Mouse (Mus musculus) kidney, adult 2 months (tissue): ENCODE data around the gene Ryr1. TPM values are rescaled to one million over a fixed set of nuclear protein-coding genes. Genes with fewer than 3 reads are reported as not detected.

Experiments
- DNase-seq: peaks from one replicate; pipeline ENCODE4 v3.0.0; 2021
- H3K27ac ChIP-seq: fragments of 200-500 bp; 2 replicates; pipeline ENCODE4 v1.5.1; 2012; ENCODE audit warnings: low read depth, low read length, control low read depth, inconsistent platforms; ENCODE audit not compliant: insufficient read depth
- H3K27me3 ChIP-seq: fragments of 200-500 bp; replicated peaks from 2 replicates; pipeline ENCODE4 v1.6.1; 2012; ENCODE audit warnings: mild to moderate bottlenecking, moderate library complexity, low read length, inconsistent platforms; ENCODE audit not compliant: control insufficient read depth, insufficient read depth
- H3K36me3 ChIP-seq: fragments of 200-500 bp; 2 replicates; pipeline ENCODE4 v1.6.1; 2012; ENCODE audit warnings: mild to moderate bottlenecking, moderate library complexity, low read length, inconsistent platforms; ENCODE audit not compliant: control insufficient read depth, insufficient read depth
- H3K4me1 ChIP-seq: fragments of 200-500 bp; 2 replicates; pipeline ENCODE4 v1.6.1; 2011; ENCODE audit warnings: low read length; ENCODE audit not compliant: control insufficient read depth, insufficient read depth
- H3K4me3 ChIP-seq: fragments of 200-500 bp; 2 replicates; pipeline ENCODE4 v1.5.1; 2011; ENCODE audit warnings: mild to moderate bottlenecking, low read depth, low read length, control low read depth; ENCODE audit not compliant: insufficient read depth
- CTCF ChIP-seq: fragments of 200-500 bp; conservative IDR thresholded peaks from 2 replicates; pipeline ENCODE4 v1.5.1; 2011; ENCODE audit warnings: low read depth, mild to moderate bottlenecking, control low read depth, low read length, moderate library complexity, mixed read lengths; ENCODE audit not compliant: insufficient read depth, insufficient read length
- POLR2A ChIP-seq: fragments of 200-500 bp; IDR thresholded peaks from one replicate; pipeline ENCODE4 v1.6.1; 2011; ENCODE audit warnings: low read depth, low read length, control low read depth
- WGBS: fragments of 180-500 bp; shearing (Covaris S2); methylation state at CpG from one replicate; pipeline ENCODE4 v1.1.7; 2018; 5-methylcytosine and 5-hydroxymethylcytosine counted together
- polyA plus RNA-seq: library from polyadenylated mRNA; depleted of rRNA; stranded (reverse); fragments of >200 nt; gene quantifications from 2 replicates; pipeline ENCODE4 v1.2.3, GENCODE M21; 2012; rRNA removed

The Ryr1 gene
- polyA plus RNA-seq, 1 experiment: 3.0 TPM

GRCm38 (mm10) chr7:28957997-28958725 lies 166.8 kb downstream of the Ryr1 start:
- Histone ChIP-seq H3K4me3 (no peak overlapping the region; the same call in 1 of the 2 replicates), H3K27me3 (no peaks in the 10 kb centered on the region), H3K27ac (peak overlapping the region; percentile 84), H3K36me3 (no peaks in the 10 kb centered on the region; the same call in 1 of the 2 replicates), H3K4me1 (peaks cover 49% of the 10 kb centered on the region)
- DNase-seq: no peak
- TF ChIP-seq CTCF (no peak), POLR2A (no peak)
- WGBS: 24% methylated on average over 1 of the region's 1 CpGs

- DNase-seq: peak; percentile 72
- peak overlapping the region; percentile 54 for H3K27ac ChIP-seq
- H3K4me3 ChIP-seq: no peak overlapping the region
- H3K27me3 ChIP-seq: no peaks in the 10 kb centered on the region
- peaks cover 52% of the 10 kb centered on the region for H3K4me1 ChIP-seq
- no peaks in the 10 kb centered on the region; the same call in 1 of the 2 replicates for H3K36me3 ChIP-seq
- 23% methylated on average over 6 of the region's 6 CpGs for WGBS
- TF ChIP-seq POLR2A: no peak
- TF ChIP-seq CTCF: no peak
These were observed 167.7 kb downstream of the Ryr1 start for GRCm38 (mm10) chr7:28957286-28957685.

- Histone ChIP-seq H3K27ac (no peak overlapping the region), H3K36me3 (no peaks in the 10 kb centered on the region; the same call in 1 of the 2 replicates), H3K4me3 (no peak overlapping the region), H3K27me3 (no peaks in the 10 kb centered on the region), H3K4me1 (peaks cover 62% of the 10 kb centered on the region)
- no peak for TF ChIP-seq CTCF
- no peak for TF ChIP-seq POLR2A
- WGBS: 80% methylated on average over 1 of the region's 1 CpGs
- DNase-seq: no peak
These were observed 168.7 kb downstream of the Ryr1 start for GRCm38 (mm10) chr7:28956270-28956669.

- DNase-seq: no peak
- no peak overlapping the region for H3K4me3 ChIP-seq
- 39% methylated on average over 5 of the region's 5 CpGs for WGBS
- H3K27ac ChIP-seq: 0 out of 2 replicates have a peak overlapping the region, but pooled peaks have one; percentile 4
- no peaks in the 10 kb centered on the region; the same call in 1 of the 2 replicates for H3K36me3 ChIP-seq
- no peaks in the 10 kb centered on the region for H3K27me3 ChIP-seq
- peaks cover 69% of the 10 kb centered on the region for H3K4me1 ChIP-seq
- no peak for TF ChIP-seq POLR2A
- no peak for TF ChIP-seq CTCF
These were observed 169.6 kb downstream of the Ryr1 start for GRCm38 (mm10) chr7:28955295-28955897.

- Histone ChIP-seq H3K4me3 (no peak overlapping the region), H3K27ac (peak overlapping the region; percentile 33; the same call in 1 of the 2 replicates), H3K36me3 (no peaks in the 10 kb centered on the region; the same call in 1 of the 2 replicates), H3K4me1 (peaks cover 71% of the 10 kb centered on the region), H3K27me3 (no peaks in the 10 kb centered on the region)
- TF ChIP-seq CTCF (no peak), POLR2A (no peak)
- 49% methylated on average over 4 of the region's 4 CpGs for WGBS
- no peak for DNase-seq
These were observed 170.2 kb downstream of the Ryr1 start for GRCm38 (mm10) chr7:28954773-28955172.

- DNase-seq: no peak
- Histone ChIP-seq H3K36me3 (no peaks in the 10 kb centered on the region; the same call in 1 of the 2 replicates), H3K4me1 (peaks cover 69% of the 10 kb centered on the region)
These were observed 171.3 kb downstream of the Ryr1 start for GRCm38 (mm10) chr7:28953476-28954376.

More at GRCm38 (mm10) chr7:28953476-28954376, 171.3 kb downstream of the Ryr1 start:
- TF ChIP-seq CTCF: no peak
- TF ChIP-seq POLR2A: no peak
- H3K4me3 ChIP-seq: no peak overlapping the region
- peak overlapping the region; percentile 74 for H3K27ac ChIP-seq
- WGBS: 27% methylated on average over 2 of the region's 2 CpGs
- no peaks in the 10 kb centered on the region for H3K27me3 ChIP-seq

Other genes starting within 250 kb of the Ryr1 start
- gene Capn12, start 243.8 kb downstream of the Ryr1 start, polyA plus RNA-seq: 0.11 and 0.24 TPM in 2 replicates
- 340 and 367 TPM in 2 replicates for gene Actn4, start 162.8 kb downstream of the Ryr1 start, polyA plus RNA-seq
- 321 and 343 TPM in 2 replicates for gene Eif3k, start 143.3 kb downstream of the Ryr1 start, polyA plus RNA-seq
- 2.3 and 6.2 TPM in 2 replicates for gene Map4k1, start 143.1 kb downstream of the Ryr1 start, polyA plus RNA-seq
- gene Rasgrp4, start 9.7 kb upstream of the Ryr1 start, polyA plus RNA-seq: 1.9 and 2.7 TPM in 2 replicates
- 31.4 and 35.8 TPM in 2 replicates for gene Fam98c, start 31.1 kb upstream of the Ryr1 start, polyA plus RNA-seq
- gene Ggn, start 45.0 kb upstream of the Ryr1 start, polyA plus RNA-seq: 0.38 and 0.94 TPM in 2 replicates
- 1.8 and 2.6 TPM in 2 replicates for gene Spred3, start 45.2 kb upstream of the Ryr1 start, polyA plus RNA-seq
- 178 and 204 TPM in 2 replicates for gene Psmd8, start 55.5 kb upstream of the Ryr1 start, polyA plus RNA-seq
- 0.86 and 1.1 TPM in 2 replicates for gene Catsperg1, start 88.9 kb upstream of the Ryr1 start, polyA plus RNA-seq
- 4.4 and 5.6 TPM in 2 replicates for gene Kcnk6, start 107.3 kb upstream of the Ryr1 start, polyA plus RNA-seq
- gene Yif1b, start 113.2 kb upstream of the Ryr1 start, polyA plus RNA-seq: 179 and 207 TPM in 2 replicates
- 4.6 and 7.2 TPM in 2 replicates for gene 2200002D01Rik, start 123.3 kb upstream of the Ryr1 start, polyA plus RNA-seq
- 421 and 474 TPM in 2 replicates for gene Spint2, start 156.7 kb upstream of the Ryr1 start, polyA plus RNA-seq
- 12.3 and 16.1 TPM in 2 replicates for gene Ppp1r14a, start 164.1 kb upstream of the Ryr1 start, polyA plus RNA-seq
- gene Dpf1, start 178.8 kb upstream of the Ryr1 start, polyA plus RNA-seq: 0.07 and 0.11 TPM in 2 replicates